Mouse (Mus musculus) gonadal fat pad, adult 2 months (tissue): ENCODE results near the gene Twist1. TPM values are rescaled to one million over a fixed set of nuclear protein-coding genes. Genes with fewer than 3 reads are reported as not detected.

Experiments used
- DNase-seq: peaks from one replicate; pipeline ENCODE4 v3.0.0-alpha.2; 2012; ENCODE audit warnings: low read depth
- polyA plus RNA-seq: library from polyadenylated mRNA; depleted of rRNA; stranded (reverse); fragments of >200 nt; gene quantifications from 2 replicates; pipeline ENCODE4 v1.2.3, GENCODE M21; 2012; rRNA removed

Gene Twist1
- polyA plus RNA-seq = 12.4 and 12.8 TPM in 2 replicates

- DNase-seq = no peak
These were observed at the start of gene Twist1 for GRCm38 (mm10) chr12:33957400-33958240. TSS of gene Twist1 (plus strand) at chr12:33957671.

DNA sequence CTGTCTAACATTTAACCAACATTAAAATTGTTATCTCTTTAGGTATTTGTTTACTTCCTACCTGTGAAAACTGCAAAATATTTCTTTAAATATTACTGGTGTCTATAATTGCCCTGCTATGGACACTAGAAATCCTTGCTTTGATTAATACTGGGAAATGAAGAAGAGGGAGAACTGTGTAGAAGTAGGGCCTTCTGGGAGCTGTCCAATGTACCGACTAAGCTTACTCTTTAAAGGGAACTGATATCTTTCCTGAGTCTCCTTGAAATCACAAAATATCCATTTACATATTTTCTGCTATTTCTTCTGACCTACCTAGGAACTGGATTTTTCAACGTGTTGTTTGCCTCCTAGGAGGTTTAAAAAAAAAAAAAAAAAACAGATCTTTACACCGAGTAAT, 30.7 kb upstream of the Twist1 start:
- DNase-seq = no peak

GRCm38 (mm10) chr12:33927334-33928098, 30.0 kb upstream of the Twist1 start:
- no peak for DNase-seq

DNA sequence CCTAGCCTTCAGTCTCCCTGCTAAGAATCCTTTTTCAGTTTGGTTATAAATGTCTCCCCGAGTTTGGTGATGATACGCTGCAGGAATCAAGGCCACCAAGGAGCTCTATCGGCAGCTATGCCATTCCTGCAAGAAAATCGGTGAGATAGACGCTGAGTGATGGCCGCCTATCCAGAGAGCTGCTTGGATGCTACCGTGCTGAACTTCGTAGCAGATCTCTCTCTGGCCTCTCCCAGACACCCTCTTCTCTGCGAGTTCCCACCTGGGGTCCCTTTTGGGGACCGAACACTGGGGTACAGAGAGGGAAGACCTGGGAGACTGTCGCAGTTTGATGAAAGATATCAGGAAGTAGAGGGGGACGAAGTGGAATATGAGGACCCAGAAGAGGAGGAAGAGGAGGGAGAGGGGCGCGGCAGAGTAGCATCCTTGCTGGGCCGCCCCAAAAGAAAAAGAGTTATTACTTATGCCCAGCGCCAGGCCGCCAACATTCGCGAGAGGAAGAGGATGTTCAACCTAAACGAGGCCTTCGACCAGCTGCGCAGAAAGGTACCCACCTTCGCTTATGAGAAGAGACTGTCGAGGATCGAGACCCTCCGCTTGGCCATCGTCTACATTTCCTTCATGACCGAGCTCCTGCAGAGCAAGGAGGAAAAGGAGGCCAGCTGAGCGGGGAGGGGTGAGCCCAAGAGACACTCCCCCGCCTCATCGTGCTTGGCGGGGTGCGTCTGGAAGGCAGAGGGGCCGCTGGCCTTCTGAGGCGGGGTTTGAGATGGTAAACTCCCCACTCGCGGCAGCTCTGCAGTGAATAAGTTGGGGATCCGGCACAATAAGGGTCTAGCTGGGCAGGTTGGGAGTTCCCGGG, 28.9 kb upstream of the Twist1 start, which contains the start of gene Ferd3l:
Ferd3l (plus strand) TSS at position 95 of the 862 bp plus-strand sequence.
- no peak for DNase-seq

- no peak for DNase-seq
These were observed 4.6 kb upstream of the Twist1 start for GRCm38 (mm10) chr12:33952843-33953242.

DNA sequence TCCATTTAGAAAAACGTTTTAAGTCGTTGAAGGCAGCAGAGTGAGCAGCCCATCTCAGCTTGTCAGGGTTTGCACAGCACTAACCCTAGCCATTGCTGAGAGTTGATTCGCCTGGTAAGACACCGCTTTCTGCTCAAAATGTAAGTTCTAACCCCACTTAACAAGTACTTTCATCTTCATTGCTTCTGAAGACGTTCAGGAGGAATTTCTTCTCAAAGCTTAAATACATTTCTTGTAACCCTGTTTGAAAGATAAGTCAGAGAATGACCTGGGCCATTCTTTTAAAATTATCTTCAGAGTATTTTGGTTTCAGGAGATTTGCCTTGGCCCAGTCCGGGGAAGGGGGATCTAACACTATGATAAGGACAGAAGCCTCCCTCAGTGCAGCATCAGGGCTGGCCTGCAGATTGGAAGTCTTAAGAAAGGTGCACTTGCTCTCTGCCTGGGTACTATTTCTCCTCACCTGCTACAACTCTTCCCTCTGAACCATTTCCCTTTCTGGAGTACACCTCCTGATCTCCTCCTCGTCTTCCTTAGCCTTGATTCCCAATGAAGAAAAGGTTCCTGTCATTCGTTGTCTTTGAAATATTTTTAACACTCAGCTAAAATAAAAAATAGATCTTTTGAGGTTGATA, 2.4 kb upstream of the Twist1 start:
- DNase-seq = no peak

- DNase-seq = no peak
These were observed 1.7 kb upstream of the Twist1 start for GRCm38 (mm10) chr12:33955606-33956295.

- no peak for DNase-seq
These were observed 683 bp upstream of the Twist1 start for GRCm38 (mm10) chr12:33956576-33957399.

GRCm38 (mm10) chr12:33958241-33959194, 1.0 kb downstream of the Twist1 start:
- DNase-seq = no peak

DNA sequence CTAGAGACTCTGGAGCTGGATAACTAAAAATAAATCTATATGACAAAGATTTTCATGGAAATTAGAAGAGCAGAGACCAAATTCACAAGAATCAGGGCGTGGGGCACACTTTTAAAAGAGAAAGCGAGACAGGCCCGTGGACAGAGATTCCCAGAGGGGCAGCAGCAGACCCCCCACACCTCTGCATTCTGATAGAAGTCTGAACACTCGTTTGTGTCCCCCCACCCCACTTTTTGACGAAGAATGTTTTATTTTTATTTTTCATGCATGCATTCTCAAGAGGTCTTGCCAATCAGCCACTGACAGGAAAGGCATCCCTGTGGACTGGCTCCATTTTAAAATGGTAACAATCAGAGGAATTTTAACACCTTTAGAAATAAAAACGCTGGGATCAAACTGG, 1.7 kb downstream of the Twist1 start:
- no peak for DNase-seq

GRCm38 (mm10) chr12:33959846-33960245, 2.4 kb downstream of the Twist1 start:
- DNase-seq = no peak

DNA sequence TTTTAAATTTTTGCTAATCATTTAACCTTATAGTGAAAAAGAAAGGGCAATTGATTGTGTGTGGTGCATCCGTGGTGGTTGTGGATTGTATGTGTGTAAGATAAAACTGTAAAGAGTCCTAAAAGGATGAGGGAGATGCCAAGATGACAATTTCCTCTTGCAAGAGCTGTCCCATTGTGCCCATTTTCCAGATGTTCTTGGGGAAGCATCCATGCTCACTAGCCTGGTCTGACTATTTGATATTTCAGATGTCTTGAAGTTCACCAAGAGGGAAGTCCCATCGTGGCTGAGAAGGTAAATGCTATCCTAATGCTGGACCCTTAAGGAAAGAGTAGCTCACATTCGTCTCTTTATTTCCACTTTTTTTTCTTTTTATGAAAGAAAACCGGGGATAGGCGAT, 3.5 kb downstream of the Twist1 start:
- no peak for DNase-seq

- no peak for DNase-seq
These were observed 4.8 kb downstream of the Twist1 start for GRCm38 (mm10) chr12:33962118-33962772.

DNA sequence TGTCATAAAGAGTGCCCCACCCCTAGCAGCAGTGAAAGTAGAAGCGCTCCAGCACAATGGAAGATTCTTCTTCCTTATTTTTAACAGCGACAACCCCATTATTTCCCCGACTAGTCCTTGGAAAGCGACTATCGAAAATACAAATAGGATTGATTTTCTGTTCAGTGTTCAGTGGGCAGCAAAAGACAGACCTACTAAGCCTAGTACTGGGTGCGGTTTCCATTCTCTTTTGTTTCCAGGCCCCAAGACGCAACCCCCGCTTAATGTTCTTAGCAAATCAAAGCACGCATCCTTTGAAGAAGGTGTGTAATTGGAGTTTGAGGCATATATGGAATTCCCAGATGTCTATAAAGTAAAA, 5.3 kb downstream of the Twist1 start:
- DNase-seq = no peak

DNA sequence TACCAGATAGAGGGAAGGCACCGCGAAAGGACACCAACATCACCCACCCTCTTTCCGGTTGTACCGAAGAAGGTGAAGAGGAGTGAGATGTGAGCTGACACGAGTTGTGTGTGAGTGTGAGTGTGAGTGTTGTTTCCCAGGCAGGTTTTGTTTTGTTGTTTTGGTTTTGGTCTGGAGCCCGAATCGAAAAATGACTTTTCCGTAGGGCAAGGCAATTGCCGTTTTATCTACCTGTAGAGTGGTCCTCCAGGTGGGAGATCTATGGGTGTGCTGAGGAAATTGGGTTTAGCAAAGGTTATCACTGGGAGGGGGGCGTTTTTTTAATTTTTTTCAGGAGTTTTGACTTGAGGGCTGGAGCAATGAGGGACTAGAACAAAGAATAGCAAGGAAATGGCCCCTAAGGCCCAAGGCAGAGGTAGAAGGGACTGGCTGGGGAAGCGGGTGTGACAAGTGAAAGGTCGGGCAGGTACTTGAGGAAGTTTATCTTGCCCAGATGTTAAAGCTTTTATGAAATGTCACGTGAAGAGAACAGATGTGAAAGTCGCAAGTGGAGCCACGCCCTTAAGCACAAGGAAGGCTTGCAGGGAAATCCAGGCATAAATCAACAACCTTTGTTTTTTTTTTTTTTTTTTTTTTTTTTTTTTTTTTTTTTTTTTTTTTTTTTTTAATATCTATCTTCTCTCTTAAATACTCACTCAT, 6.3 kb downstream of the Twist1 start:
- DNase-seq = no peak

- DNase-seq = no peak
These were observed 7.0 kb downstream of the Twist1 start for GRCm38 (mm10) chr12:33964427-33964826.

DNA sequence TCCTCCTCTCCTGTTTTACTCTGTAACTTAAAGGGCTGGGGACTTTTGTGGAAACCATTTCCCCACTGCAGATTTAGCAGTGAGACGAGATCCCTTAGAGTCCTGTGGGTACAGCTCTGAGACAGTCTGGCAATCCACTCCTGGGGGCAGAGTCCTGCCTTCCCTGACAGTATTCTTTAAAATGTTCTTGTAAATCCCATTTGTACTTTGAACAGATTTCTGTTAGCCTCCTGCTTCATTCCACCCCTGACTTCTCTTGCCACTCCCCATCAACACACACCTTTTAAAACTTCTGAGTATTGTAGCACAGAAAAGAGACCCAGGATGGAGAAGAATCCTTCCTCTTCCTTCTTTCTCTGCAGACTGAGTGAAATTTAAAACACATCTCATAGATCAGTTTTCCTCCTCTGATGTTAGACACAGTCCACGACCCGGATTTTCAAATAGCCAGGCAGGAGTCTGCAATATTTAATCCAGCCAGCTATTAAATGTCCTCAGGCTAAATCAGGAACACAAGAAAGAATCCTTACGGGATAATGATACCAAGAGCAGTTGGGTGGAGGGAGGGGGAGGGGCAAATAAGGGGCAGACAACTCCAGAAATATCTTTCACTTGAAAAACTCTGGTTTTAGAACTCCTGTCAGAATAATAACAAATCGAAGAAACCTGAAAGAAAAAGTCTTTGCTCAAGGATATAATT, 8.3 kb downstream of the Twist1 start:
- DNase-seq = no peak
